Mouse (Mus musculus): ENCODE measurements at regions not wholly inside any gene's neighbourhood (a gene's known extent, or its start where the extent isn't known, plus 50 kb on each side); places are given as distances from the start of the nearest gene placed in this dataset.

DNA sequence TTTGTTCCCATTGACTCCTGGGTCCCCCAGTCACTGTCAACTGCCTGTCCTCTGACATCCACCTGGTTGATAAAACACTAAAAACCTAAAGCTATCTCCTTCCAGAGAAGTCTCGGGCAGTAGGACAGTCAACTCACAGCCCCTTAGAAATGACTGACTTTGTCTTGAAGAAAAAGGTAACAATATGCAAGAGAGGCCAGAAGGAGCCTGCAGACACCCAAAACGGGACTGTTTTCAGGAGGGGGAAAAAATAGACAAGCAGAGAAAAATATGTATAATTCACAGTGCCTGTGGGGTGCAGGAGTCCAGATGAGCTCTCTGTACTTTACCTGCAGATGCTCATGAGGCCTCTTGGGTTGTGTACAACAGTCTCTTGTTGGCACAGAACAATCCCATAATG lies 126.4 kb upstream of the Ankrd55 start:
- no peak for ATAC-seq
- Histone ChIP-seq H3K9ac (ENCODE audit: low read depth, low read length) (no peak overlapping the region), H3K36me3 (ENCODE audit: control insufficient read depth, insufficient read depth, low read length) (no peaks in the 10 kb centered on the region), H3K9me3 (ENCODE audit: control insufficient read depth, low read length) (no peaks in the 10 kb centered on the region), H3K27ac (ENCODE audit: low read depth, low read length) (no peak overlapping the region), H3K27me3 (replicated peaks; ENCODE audit: control insufficient read depth, insufficient read depth, low read length) (no peaks in the 10 kb centered on the region), H3K4me1 (ENCODE audit: control insufficient read depth, insufficient read depth, low read depth, low read length) (peaks cover 10% of the 10 kb centered on the region), H3K4me3 (ENCODE audit: low read length) (no peak overlapping the region), H3K4me2 (ENCODE audit: low read length) (no peak overlapping the region)
- 91% methylated on average over 2 of the region's 2 CpGs for WGBS

DNA sequence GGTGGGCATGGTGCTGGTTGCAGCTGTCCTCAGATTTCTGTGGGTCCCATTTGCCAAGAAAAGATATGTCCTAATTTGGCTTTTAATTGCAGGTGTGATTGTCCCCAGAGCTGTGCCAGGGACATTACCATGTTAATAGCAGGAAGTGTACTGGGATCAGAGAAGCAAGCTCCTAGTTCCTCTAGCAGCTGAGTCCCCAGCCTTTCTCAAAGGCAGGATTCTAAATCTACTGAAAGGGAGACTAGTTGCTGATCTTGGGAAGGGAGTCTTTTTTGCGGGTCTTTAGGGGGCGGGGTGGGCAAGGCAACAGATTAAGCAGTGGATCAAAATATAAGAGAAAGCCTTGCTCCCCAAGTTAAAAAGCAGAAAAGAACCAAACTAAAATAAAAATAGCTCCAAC lies 122.3 kb upstream of the Ankrd55 start:
- 45% methylated on average over 2 of the region's 2 CpGs for WGBS
- H3K4me2 ChIP-seq (ENCODE audit: low read length) = no peak overlapping the region

DNA sequence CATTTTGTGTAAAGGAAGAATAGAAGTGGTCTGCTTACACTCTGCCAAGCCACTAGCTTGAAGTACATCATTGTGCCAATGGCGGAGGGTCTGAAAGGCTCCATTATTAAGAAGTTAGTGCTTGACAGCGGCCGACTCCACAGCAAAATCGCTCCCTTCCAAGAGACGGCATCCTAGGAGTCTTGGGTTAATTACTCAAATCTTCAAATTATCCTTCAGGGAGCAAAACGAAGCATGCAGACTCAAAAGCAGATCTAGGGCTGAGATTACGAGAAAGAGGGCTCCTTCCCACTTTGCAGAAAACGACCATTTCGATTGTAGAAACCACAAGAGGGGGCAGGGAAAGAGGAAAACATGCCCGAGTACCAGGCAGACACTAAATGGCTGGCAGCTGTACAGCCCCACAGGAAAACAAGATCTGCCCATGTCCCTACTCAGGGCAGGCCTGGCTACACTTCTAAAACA lies 121.9 kb upstream of the Ankrd55 start:
- Histone ChIP-seq H3K9ac (ENCODE audit: low read depth, low read length) (no peak overlapping the region), H3K4me3 (ENCODE audit: low read length) (no peak overlapping the region), H3K4me1 (ENCODE audit: control insufficient read depth, insufficient read depth, low read depth, low read length) (peaks cover 10% of the 10 kb centered on the region), H3K36me3 (ENCODE audit: control insufficient read depth, insufficient read depth, low read length) (no peaks in the 10 kb centered on the region), H3K9me3 (ENCODE audit: control insufficient read depth, low read length) (no peaks in the 10 kb centered on the region), H3K27ac (ENCODE audit: low read depth, low read length) (peak overlapping the region; percentile 60), H3K27me3 (replicated peaks; ENCODE audit: control insufficient read depth, insufficient read depth, low read length) (no peaks in the 10 kb centered on the region), H3K4me2 (ENCODE audit: low read length) (no peak overlapping the region)
- WGBS = 20% methylated on average over 10 of the region's 10 CpGs
- peak; percentile 91 for ATAC-seq

More for the DNA sequence above, 122.3 kb upstream of the Ankrd55 start:
- ATAC-seq = peak; percentile 60
- no peaks in the 10 kb centered on the region for H3K9me3 ChIP-seq (ENCODE audit: control insufficient read depth, low read length)
- H3K27ac ChIP-seq (ENCODE audit: low read depth, low read length) = peak overlapping the region; percentile 60
- H3K4me1 ChIP-seq (ENCODE audit: control insufficient read depth, insufficient read depth, low read depth, low read length) = peaks cover 10% of the 10 kb centered on the region
- no peaks in the 10 kb centered on the region for H3K27me3 ChIP-seq (replicated peaks; ENCODE audit: control insufficient read depth, insufficient read depth, low read length)
- H3K9ac ChIP-seq (ENCODE audit: low read depth, low read length) = no peak overlapping the region
- H3K4me3 ChIP-seq (ENCODE audit: low read length) = no peak overlapping the region
- no peaks in the 10 kb centered on the region for H3K36me3 ChIP-seq (ENCODE audit: control insufficient read depth, insufficient read depth, low read length)

DNA sequence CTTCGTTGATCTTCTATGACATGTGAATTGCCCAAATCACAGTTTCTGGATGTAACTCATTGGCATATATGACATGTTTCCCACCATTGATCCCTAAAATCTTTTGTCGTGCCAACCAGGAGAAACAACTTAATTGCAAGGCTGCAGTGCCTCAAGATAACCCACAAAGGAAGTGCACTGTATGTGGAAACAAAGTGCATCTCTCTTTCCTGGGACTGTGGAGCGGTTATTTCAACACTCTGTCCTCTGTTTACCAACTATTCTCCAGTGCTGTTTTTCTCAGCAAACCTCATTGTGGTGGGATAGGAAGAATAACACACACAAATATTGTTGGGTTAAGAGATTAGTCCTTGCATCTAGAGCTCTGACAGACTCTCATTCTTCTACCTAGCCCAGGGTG lies 119.8 kb upstream of the Ankrd55 start:
- no peak for ATAC-seq
- H3K4me2 ChIP-seq (ENCODE audit: low read length) = no peak overlapping the region
- peaks cover 10% of the 10 kb centered on the region for H3K4me1 ChIP-seq (ENCODE audit: control insufficient read depth, insufficient read depth, low read depth, low read length)
- no peaks in the 10 kb centered on the region for H3K9me3 ChIP-seq (ENCODE audit: control insufficient read depth, low read length)
- H3K27ac ChIP-seq (ENCODE audit: low read depth, low read length) = no peak overlapping the region
- H3K9ac ChIP-seq (ENCODE audit: low read depth, low read length) = no peak overlapping the region
- WGBS = 92% methylated on average over 3 of the region's 3 CpGs
- no peaks in the 10 kb centered on the region for H3K27me3 ChIP-seq (replicated peaks; ENCODE audit: control insufficient read depth, insufficient read depth, low read length)
- no peaks in the 10 kb centered on the region for H3K36me3 ChIP-seq (ENCODE audit: control insufficient read depth, insufficient read depth, low read length)
- H3K4me3 ChIP-seq (ENCODE audit: low read length) = no peak overlapping the region

DNA sequence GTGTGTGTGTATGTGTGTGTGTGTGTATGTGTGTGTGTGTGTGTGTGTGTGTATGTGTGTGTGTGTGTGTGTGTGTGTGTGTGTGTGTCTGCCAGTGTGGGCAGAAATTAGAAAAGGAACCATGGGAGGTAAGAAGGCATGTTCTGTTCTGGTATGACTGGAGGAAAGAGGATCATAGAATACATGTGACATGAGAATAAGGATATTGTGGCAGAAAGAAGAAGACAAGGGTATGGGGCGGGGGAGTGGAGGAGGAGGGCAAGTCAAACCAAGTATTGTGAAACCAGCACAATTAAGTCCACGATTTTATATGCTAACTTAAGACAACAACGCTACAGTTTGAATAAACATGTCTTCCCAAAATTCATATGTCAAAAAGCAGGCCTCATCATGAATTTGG lies 117.4 kb upstream of the Ankrd55 start:
- ATAC-seq = no peak
- no peak overlapping the region for H3K27ac ChIP-seq (ENCODE audit: low read depth, low read length)
- no peak overlapping the region for H3K9ac ChIP-seq (ENCODE audit: low read depth, low read length)
- H3K4me1 ChIP-seq (ENCODE audit: control insufficient read depth, insufficient read depth, low read depth, low read length) = peaks cover 7% of the 10 kb centered on the region
- 96% methylated on average over 3 of the region's 3 CpGs for WGBS
- H3K27me3 ChIP-seq (replicated peaks; ENCODE audit: control insufficient read depth, insufficient read depth, low read length) = no peaks in the 10 kb centered on the region
- H3K4me2 ChIP-seq (ENCODE audit: low read length) = no peak overlapping the region
- no peaks in the 10 kb centered on the region for H3K9me3 ChIP-seq (ENCODE audit: control insufficient read depth, low read length)
- no peaks in the 10 kb centered on the region for H3K36me3 ChIP-seq (ENCODE audit: control insufficient read depth, insufficient read depth, low read length)
- no peak overlapping the region for H3K4me3 ChIP-seq (ENCODE audit: low read length)

DNA sequence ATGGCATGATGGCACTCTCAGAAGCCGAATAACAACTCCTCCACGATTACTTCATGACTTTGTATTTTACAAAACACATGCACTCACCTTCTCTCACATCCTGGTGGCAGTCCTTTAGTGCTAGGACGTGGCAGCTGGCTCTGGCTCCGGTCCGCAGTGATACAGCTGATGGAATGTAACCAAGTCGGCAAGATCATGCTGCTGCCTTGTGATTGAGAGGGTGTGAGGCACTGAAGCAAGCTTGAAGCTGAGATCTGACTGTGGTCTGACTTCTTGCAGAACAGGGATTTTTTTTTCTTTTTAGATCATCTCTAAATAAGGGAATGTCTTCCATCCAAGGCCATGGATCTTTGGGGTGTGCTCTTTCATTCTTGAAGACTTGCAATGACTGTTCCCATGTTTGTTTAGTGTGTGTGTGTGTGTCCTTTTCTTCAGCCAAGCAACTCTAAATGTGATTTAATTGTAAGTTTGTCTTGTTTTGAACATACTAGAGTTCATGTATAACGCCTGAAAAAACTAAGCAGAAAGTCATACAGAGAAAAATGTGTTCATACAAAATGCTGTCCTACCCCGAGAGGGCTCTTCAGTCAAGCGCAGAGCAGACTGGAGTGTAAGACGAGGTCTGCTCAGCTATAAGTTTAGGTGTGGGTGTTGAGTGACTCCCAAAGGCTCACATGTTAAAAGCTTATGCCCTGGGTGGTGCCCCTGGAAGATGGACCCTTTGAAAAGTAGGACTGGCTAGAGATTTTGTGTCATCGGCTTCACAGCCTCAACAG lies 116.1 kb upstream of the Ankrd55 start:
- WGBS = 87% methylated on average over 11 of the region's 11 CpGs
- Histone ChIP-seq H3K9ac (ENCODE audit: low read depth, low read length) (no peak overlapping the region), H3K9me3 (ENCODE audit: control insufficient read depth, low read length) (no peaks in the 10 kb centered on the region), H3K4me1 (ENCODE audit: control insufficient read depth, insufficient read depth, low read depth, low read length) (no peaks in the 10 kb centered on the region), H3K27me3 (replicated peaks; ENCODE audit: control insufficient read depth, insufficient read depth, low read length) (no peaks in the 10 kb centered on the region), H3K4me2 (ENCODE audit: low read length) (no peak overlapping the region), H3K36me3 (ENCODE audit: control insufficient read depth, insufficient read depth, low read length) (no peaks in the 10 kb centered on the region), H3K27ac (ENCODE audit: low read depth, low read length) (no peak overlapping the region), H3K4me3 (ENCODE audit: low read length) (no peak overlapping the region)
- no peak for ATAC-seq

DNA sequence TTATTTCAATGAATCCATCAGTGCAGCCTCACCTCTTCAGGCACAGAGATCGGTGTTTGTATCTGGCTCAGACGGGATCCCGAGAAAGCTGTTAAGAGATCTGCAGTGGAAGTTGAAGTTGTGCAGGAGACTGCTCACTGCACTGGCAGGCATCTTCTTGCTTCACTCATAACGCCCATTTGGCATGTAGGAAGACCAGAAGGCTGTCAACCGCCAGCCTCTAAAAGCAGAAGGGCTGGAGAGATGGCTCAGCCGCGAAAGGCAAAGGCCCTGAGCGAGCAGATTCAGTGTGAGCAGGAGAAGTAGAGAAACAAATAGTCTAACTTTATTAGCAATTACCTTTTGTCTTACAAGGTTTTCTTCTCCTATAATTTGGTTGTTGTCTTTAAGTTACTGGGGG lies 114.3 kb upstream of the Ankrd55 start:
- H3K9ac ChIP-seq (ENCODE audit: low read depth, low read length) = no peak overlapping the region
- 87% methylated on average over 8 of the region's 8 CpGs for WGBS
- H3K9me3 ChIP-seq (ENCODE audit: control insufficient read depth, low read length) = no peaks in the 10 kb centered on the region
- no peak for ATAC-seq
- no peak overlapping the region for H3K4me2 ChIP-seq (ENCODE audit: low read length)
- H3K4me1 ChIP-seq (ENCODE audit: control insufficient read depth, insufficient read depth, low read depth, low read length) = no peaks in the 10 kb centered on the region
- H3K4me3 ChIP-seq (ENCODE audit: low read length) = no peak overlapping the region
- H3K27ac ChIP-seq (ENCODE audit: low read depth, low read length) = no peak overlapping the region
- no peaks in the 10 kb centered on the region for H3K36me3 ChIP-seq (ENCODE audit: control insufficient read depth, insufficient read depth, low read length)
- H3K27me3 ChIP-seq (replicated peaks; ENCODE audit: control insufficient read depth, insufficient read depth, low read length) = no peaks in the 10 kb centered on the region

DNA sequence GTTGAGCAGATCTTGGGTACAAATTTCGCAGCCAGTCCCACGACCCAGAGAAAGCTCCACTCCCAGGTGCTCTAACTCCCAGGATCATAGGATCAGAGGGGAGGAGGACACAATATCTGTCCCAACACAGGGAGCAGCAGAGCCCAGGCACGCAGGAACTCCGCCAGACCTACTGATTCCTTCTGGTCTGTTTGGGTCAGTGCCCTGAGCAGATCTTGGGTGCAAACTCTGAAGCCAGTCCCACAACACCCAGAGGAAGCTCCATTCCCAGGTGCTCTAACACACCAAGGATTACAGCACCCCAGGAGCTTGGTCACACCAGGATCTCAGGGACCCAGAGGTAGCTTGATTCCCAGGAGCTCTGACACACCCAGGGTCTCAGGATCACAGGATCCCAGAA lies 110.2 kb upstream of the Ankrd55 start:
- H3K9ac ChIP-seq (ENCODE audit: low read depth, low read length) = no peak overlapping the region
- H3K9me3 ChIP-seq (ENCODE audit: control insufficient read depth, low read length) = no peaks in the 10 kb centered on the region
- 95% methylated on average over 4 of the region's 4 CpGs for WGBS
- H3K27me3 ChIP-seq (replicated peaks; ENCODE audit: control insufficient read depth, insufficient read depth, low read length) = no peaks in the 10 kb centered on the region
- H3K4me2 ChIP-seq (ENCODE audit: low read length) = no peak overlapping the region
- no peak overlapping the region for H3K4me3 ChIP-seq (ENCODE audit: low read length)
- H3K4me1 ChIP-seq (ENCODE audit: control insufficient read depth, insufficient read depth, low read depth, low read length) = no peaks in the 10 kb centered on the region
- no peak for ATAC-seq
- H3K27ac ChIP-seq (ENCODE audit: low read depth, low read length) = no peak overlapping the region
- H3K36me3 ChIP-seq (ENCODE audit: control insufficient read depth, insufficient read depth, low read length) = no peaks in the 10 kb centered on the region

DNA sequence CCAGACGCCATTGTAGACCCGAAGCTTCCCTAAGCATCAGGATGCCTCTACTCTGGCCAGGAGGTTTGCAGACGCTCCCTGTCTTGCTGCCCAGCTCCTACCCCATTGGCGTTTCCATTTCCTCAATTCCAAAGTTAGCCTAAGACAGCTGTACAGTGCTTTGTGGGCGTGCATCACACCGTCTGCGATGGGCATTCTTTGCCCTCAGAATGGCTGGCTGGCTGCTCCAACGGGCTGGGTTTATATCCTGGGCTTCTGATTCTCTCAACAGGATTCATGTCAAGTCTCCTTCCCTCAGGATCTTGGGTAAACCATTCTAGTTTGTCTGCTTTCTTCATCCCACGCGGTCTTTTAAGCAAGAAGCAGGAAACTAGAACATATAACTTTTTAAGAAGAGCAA lies 104.3 kb upstream of the Ankrd55 start:
- Histone ChIP-seq H3K27ac (ENCODE audit: low read depth, low read length) (no peak overlapping the region), H3K4me3 (ENCODE audit: low read length) (no peak overlapping the region), H3K36me3 (ENCODE audit: control insufficient read depth, insufficient read depth, low read length) (no peaks in the 10 kb centered on the region), H3K9ac (ENCODE audit: low read depth, low read length) (no peak overlapping the region), H3K4me1 (ENCODE audit: control insufficient read depth, insufficient read depth, low read depth, low read length) (no peaks in the 10 kb centered on the region), H3K27me3 (replicated peaks; ENCODE audit: control insufficient read depth, insufficient read depth, low read length) (no peaks in the 10 kb centered on the region), H3K9me3 (ENCODE audit: control insufficient read depth, low read length) (no peaks in the 10 kb centered on the region), H3K4me2 (ENCODE audit: low read length) (no peak overlapping the region)
- WGBS = 92% methylated on average over 10 of the region's 10 CpGs
- no peak for ATAC-seq
